Mouse (Mus musculus) olfactory bulb, adult 2 months (tissue): ENCODE data around the gene Rras.

ENCODE experiments used
- CTCF ChIP-seq: fragments of 200-500 bp; IDR thresholded peaks from 2 replicates; pipeline ENCODE4 v1.5.1; 2012; ENCODE audit warnings: low read depth, mild to moderate bottlenecking, low read length, moderate library complexity; ENCODE audit not compliant: insufficient read depth
- POLR2A ChIP-seq: fragments of 200-500 bp; IDR thresholded peaks from 2 replicates; pipeline ENCODE4 v1.6.1; 2012; ENCODE audit warnings: mild to moderate bottlenecking, low read depth, low read length, moderate library complexity; ENCODE audit not compliant: insufficient read depth

DNA sequence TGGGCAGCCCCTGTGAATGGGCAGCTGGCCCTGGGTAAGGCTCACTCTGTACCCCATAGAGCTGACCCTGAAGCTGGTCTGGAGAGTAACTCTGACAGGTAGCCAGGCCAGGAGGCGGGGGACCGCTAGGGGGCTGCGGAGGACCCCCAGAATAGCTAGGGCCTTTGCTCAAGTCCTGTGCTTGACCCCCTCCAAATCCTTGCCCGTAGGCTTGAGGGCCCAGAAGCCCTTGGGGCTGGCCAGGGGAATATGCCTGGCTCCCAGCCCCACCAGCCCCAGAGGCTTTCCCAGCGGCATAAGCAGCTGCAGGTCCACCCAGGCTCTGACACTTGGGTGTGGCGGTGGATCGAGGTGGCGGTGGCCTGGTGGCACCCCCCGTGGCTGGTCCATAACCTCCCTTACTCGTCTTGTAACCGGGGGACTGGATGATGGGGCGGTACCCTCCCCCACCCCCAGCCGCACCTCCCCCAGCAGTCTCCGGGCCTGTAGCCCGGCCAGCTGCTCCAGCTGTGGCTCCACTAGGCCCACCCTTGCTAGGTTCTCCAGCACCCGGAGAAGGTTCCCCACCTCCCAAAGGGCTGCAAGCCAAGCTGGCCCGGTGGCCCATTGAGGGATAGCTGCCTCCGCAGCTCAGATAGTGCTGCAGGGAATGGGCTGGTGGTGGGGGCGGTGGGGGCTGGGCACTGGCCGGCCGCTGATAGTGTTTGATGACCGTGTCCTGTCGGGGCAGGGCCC is 31.3 kb downstream of the Rras start:
- TF ChIP-seq CTCF (no peak), POLR2A (no peak)
